Mouse (Mus musculus): ENCODE measurements around the gene Stim1.

Stim1 gene

DNA sequence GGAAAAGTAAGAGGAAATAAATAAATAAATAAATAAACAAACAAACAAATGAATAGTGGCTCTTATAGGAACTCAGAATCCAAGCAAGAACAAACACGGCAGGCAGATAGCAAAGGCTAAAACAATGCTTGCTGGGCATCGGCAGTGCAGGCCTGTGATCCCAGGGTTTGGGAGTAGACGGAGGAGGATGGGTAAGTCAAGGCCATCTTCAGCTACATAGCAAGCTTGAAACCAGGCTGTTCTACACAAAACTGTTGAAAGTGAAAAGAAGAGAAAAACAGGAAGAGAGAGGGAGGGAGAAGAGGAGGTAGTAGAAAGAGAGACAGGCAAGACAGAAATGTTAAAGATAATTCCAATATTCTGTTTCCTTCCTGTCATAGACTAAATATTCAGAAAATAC lies 71.3 kb downstream of the Stim1 start:
- Histone ChIP-seq H3K27me3 (ENCODE audit: insufficient read depth, low read length) (no peaks in the 10 kb centered on the region), H3K36me3 (ENCODE audit: insufficient read depth, low read length) (no peaks in the 10 kb centered on the region), H3K4me1 (replicated peaks; ENCODE audit: low read depth, low read length) (no peaks in the 10 kb centered on the region), H3K9me3 (ENCODE audit: low read length) (no peaks in the 10 kb centered on the region), H3K4me3 (replicated peaks; ENCODE audit: low read length) (no peak overlapping the region)
- no peak for TF ChIP-seq CTCF (conservative IDR thresholded peaks at IDR 0.05; ENCODE audit: low read length)
- TF ChIP-seq POU5F1 (IDR thresholded peaks at IDR 0.05; ENCODE audit: borderline replicate concordance, low read length): no peak
- no peak for TF ChIP-seq NANOG (IDR thresholded peaks at IDR 0.05; ENCODE audit: borderline replicate concordance, low read length)

DNA sequence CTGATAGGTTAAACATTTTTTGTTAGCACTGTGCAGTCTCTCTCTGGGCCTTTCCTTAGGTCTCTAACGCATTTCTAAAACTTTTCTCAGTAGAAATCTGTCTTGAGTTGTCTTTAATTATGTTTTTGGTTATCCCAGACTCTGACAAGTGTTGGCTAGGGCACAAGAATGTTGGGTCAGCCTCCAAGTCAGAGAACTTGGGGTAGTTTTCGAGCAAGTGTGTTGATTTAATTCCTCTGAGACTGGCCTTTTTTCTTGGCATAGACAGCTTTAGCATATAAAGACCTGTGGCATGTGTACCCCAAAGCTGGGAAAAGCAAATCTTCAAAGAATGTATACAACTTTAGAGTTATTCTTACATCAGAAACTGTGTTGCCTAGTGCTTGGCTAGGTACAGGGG lies 78.3 kb downstream of the Stim1 start:
- Histone ChIP-seq H3K4me1 (replicated peaks; ENCODE audit: low read depth, low read length) (no peaks in the 10 kb centered on the region), H3K27me3 (ENCODE audit: insufficient read depth, low read length) (no peaks in the 10 kb centered on the region), H3K4me3 (replicated peaks; ENCODE audit: low read length) (no peak overlapping the region), H3K36me3 (ENCODE audit: insufficient read depth, low read length) (no peaks in the 10 kb centered on the region), H3K9me3 (ENCODE audit: low read length) (no peaks in the 10 kb centered on the region)
- TF ChIP-seq POU5F1 (IDR thresholded peaks at IDR 0.05; ENCODE audit: borderline replicate concordance, low read length) (no peak), CTCF (conservative IDR thresholded peaks at IDR 0.05; ENCODE audit: low read length) (no peak), NANOG (IDR thresholded peaks at IDR 0.05; ENCODE audit: borderline replicate concordance, low read length) (no peak)

GRCm38 (mm10) chr7:102347327-102347726 lies 79.7 kb downstream of the Stim1 start:
- Histone ChIP-seq H3K27me3 (ENCODE audit: insufficient read depth, low read length) (no peaks in the 10 kb centered on the region), H3K36me3 (ENCODE audit: insufficient read depth, low read length) (no peaks in the 10 kb centered on the region), H3K9me3 (ENCODE audit: low read length) (no peaks in the 10 kb centered on the region), H3K4me3 (replicated peaks; ENCODE audit: low read length) (no peak overlapping the region), H3K4me1 (replicated peaks; ENCODE audit: low read depth, low read length) (no peaks in the 10 kb centered on the region)
- no peak for TF ChIP-seq NANOG (IDR thresholded peaks at IDR 0.05; ENCODE audit: borderline replicate concordance, low read length)
- no peak for TF ChIP-seq CTCF (conservative IDR thresholded peaks at IDR 0.05; ENCODE audit: low read length)
- TF ChIP-seq POU5F1 (IDR thresholded peaks at IDR 0.05; ENCODE audit: borderline replicate concordance, low read length): no peak

DNA sequence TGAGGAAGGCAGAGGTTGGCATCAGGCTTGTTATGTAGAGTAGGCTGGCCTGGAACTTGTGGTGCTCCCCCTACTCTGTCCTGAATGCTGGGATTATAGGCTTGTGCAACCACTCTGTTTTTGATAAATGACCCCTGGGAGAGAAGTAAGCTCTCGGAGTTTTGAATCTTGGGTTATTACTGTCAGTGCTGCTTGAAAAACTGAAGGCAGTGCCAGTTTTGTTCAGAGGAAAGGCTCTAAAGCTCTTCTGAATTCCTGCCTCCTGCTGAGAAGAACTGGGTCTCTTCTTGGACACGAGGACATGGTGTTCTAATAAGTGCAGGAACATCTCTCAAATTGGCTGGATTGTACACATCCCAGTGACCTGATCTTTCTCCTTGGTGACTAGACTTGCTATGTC lies 81.1 kb downstream of the Stim1 start:
- no peak overlapping the region for H3K4me3 ChIP-seq (replicated peaks; ENCODE audit: low read length)
- no peaks in the 10 kb centered on the region for H3K36me3 ChIP-seq (ENCODE audit: insufficient read depth, low read length)
- H3K4me1 ChIP-seq (replicated peaks; ENCODE audit: low read depth, low read length): no peaks in the 10 kb centered on the region
- H3K27me3 ChIP-seq (ENCODE audit: insufficient read depth, low read length): no peaks in the 10 kb centered on the region
- TF ChIP-seq POU5F1 (IDR thresholded peaks at IDR 0.05; ENCODE audit: borderline replicate concordance, low read length) (no peak), NANOG (IDR thresholded peaks at IDR 0.05; ENCODE audit: borderline replicate concordance, low read length) (no peak), CTCF (conservative IDR thresholded peaks at IDR 0.05; ENCODE audit: low read length) (no peak)
- no peaks in the 10 kb centered on the region for H3K9me3 ChIP-seq (ENCODE audit: low read length)

DNA sequence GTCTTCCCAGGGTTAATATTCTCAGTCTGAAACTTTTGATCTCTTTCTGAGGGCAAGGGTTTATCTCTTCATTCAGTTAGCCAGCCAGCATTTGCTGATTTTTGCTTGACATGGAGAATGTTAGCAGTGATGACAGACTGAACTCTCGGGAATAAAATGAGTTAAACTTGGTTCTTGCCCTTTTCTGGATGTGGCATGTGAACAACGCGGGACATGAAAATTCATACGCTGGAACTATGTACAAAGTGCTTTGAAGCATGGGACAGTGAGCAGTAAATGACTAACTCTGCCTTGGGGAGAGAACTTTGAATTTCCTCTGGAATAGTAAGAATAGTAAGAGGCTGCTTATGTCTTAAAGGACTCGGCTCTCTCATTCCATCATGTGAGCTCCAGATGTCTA lies 81.6 kb downstream of the Stim1 start:
- H3K4me3 ChIP-seq (replicated peaks; ENCODE audit: low read length): no peak overlapping the region
- H3K36me3 ChIP-seq (ENCODE audit: insufficient read depth, low read length): no peaks in the 10 kb centered on the region
- H3K4me1 ChIP-seq (replicated peaks; ENCODE audit: low read depth, low read length): no peaks in the 10 kb centered on the region
- no peaks in the 10 kb centered on the region for H3K27me3 ChIP-seq (ENCODE audit: insufficient read depth, low read length)
- TF ChIP-seq CTCF (conservative IDR thresholded peaks at IDR 0.05; ENCODE audit: low read length) (no peak), NANOG (IDR thresholded peaks at IDR 0.05; ENCODE audit: borderline replicate concordance, low read length) (no peak), POU5F1 (IDR thresholded peaks at IDR 0.05; ENCODE audit: borderline replicate concordance, low read length) (no peak)
- no peaks in the 10 kb centered on the region for H3K9me3 ChIP-seq (ENCODE audit: low read length)

- H3K4me3 ChIP-seq (replicated peaks; ENCODE audit: low read length): no peak overlapping the region
- H3K4me1 ChIP-seq (replicated peaks; ENCODE audit: low read depth, low read length): no peaks in the 10 kb centered on the region
- TF ChIP-seq NANOG (IDR thresholded peaks at IDR 0.05; ENCODE audit: borderline replicate concordance, low read length): no peak
- no peak for TF ChIP-seq CTCF (conservative IDR thresholded peaks at IDR 0.05; ENCODE audit: low read length)
- no peak for TF ChIP-seq POU5F1 (IDR thresholded peaks at IDR 0.05; ENCODE audit: borderline replicate concordance, low read length)
- no peaks in the 10 kb centered on the region for H3K9me3 ChIP-seq (ENCODE audit: low read length)
- H3K27me3 ChIP-seq (ENCODE audit: insufficient read depth, low read length): no peaks in the 10 kb centered on the region
- no peaks in the 10 kb centered on the region for H3K36me3 ChIP-seq (ENCODE audit: insufficient read depth, low read length)
Measured at GRCm38 (mm10) chr7:102353420-102353819, 85.8 kb downstream of the Stim1 start.

- no peaks in the 10 kb centered on the region for H3K36me3 ChIP-seq (ENCODE audit: insufficient read depth, low read length)
- no peaks in the 10 kb centered on the region for H3K4me1 ChIP-seq (replicated peaks; ENCODE audit: low read depth, low read length)
- H3K9me3 ChIP-seq (ENCODE audit: low read length): no peaks in the 10 kb centered on the region
- no peak overlapping the region for H3K4me3 ChIP-seq (replicated peaks; ENCODE audit: low read length)
- no peaks in the 10 kb centered on the region for H3K27me3 ChIP-seq (ENCODE audit: insufficient read depth, low read length)
- TF ChIP-seq NANOG (IDR thresholded peaks at IDR 0.05; ENCODE audit: borderline replicate concordance, low read length) (no peak), POU5F1 (IDR thresholded peaks at IDR 0.05; ENCODE audit: borderline replicate concordance, low read length) (no peak), CTCF (conservative IDR thresholded peaks at IDR 0.05; ENCODE audit: low read length) (no peak)
Measured at GRCm38 (mm10) chr7:102358124-102358523, 90.5 kb downstream of the Stim1 start.

- no peaks in the 10 kb centered on the region for H3K36me3 ChIP-seq (ENCODE audit: insufficient read depth, low read length)
- H3K9me3 ChIP-seq (ENCODE audit: low read length): no peaks in the 10 kb centered on the region
- H3K4me1 ChIP-seq (replicated peaks; ENCODE audit: low read depth, low read length): no peaks in the 10 kb centered on the region
- no peak overlapping the region for H3K4me3 ChIP-seq (replicated peaks; ENCODE audit: low read length)
- H3K27me3 ChIP-seq (ENCODE audit: insufficient read depth, low read length): no peaks in the 10 kb centered on the region
- TF ChIP-seq NANOG (IDR thresholded peaks at IDR 0.05; ENCODE audit: borderline replicate concordance, low read length) (no peak), POU5F1 (IDR thresholded peaks at IDR 0.05; ENCODE audit: borderline replicate concordance, low read length) (no peak), CTCF (conservative IDR thresholded peaks at IDR 0.05; ENCODE audit: low read length) (no peak)
Measured at GRCm38 (mm10) chr7:102361297-102361696, 93.7 kb downstream of the Stim1 start.

GRCm38 (mm10) chr7:102363853-102364252 lies 96.2 kb downstream of the Stim1 start:
- Histone ChIP-seq H3K4me1 (replicated peaks; ENCODE audit: low read depth, low read length) (no peaks in the 10 kb centered on the region), H3K36me3 (ENCODE audit: insufficient read depth, low read length) (no peaks in the 10 kb centered on the region), H3K27me3 (ENCODE audit: insufficient read depth, low read length) (no peaks in the 10 kb centered on the region), H3K9me3 (ENCODE audit: low read length) (no peaks in the 10 kb centered on the region), H3K4me3 (replicated peaks; ENCODE audit: low read length) (no peak overlapping the region)
- TF ChIP-seq CTCF (conservative IDR thresholded peaks at IDR 0.05; ENCODE audit: low read length) (no peak), NANOG (IDR thresholded peaks at IDR 0.05; ENCODE audit: borderline replicate concordance, low read length) (no peak), POU5F1 (IDR thresholded peaks at IDR 0.05; ENCODE audit: borderline replicate concordance, low read length) (no peak)
